Mouse (Mus musculus) kidney, adult 2 months (tissue): ENCODE results near the gene Wfdc1.

Source experiments
- CTCF ChIP-seq: fragments of 200-500 bp; conservative IDR thresholded peaks from 2 replicates; pipeline ENCODE4 v1.5.1; 2011; ENCODE audit warnings: low read depth, mild to moderate bottlenecking, control low read depth, low read length, moderate library complexity, mixed read lengths; ENCODE audit not compliant: insufficient read depth, insufficient read length
- POLR2A ChIP-seq: fragments of 200-500 bp; IDR thresholded peaks from one replicate; pipeline ENCODE4 v1.6.1; 2011; ENCODE audit warnings: low read depth, low read length, control low read depth

DNA sequence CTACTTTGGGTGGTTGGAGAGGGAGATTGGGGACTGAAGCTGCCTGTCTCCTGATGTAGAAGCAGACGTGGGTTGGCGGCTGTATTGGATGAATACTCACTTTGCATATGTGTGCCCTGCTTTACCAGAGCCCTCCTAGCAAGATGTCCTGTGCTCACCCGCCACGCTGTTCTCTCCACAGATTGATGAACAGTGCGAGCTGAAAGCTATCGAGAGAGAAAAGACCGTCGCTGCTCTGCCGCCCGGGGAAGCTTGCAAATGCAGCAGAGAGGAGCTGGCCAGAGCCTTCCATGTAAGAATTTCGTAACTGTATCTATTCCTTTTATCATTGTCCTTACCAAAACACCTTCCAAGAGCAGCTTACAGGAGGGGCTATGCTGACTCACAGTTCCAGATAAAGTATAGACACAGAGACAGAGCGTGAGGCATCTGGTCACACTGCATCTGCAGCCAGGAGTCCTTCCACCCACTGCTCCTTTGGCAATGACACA is 52.9 kb downstream of the Wfdc1 start:
- no peak for TF ChIP-seq CTCF
- TF ChIP-seq POLR2A: no peak
